ENCODE assay signal across 8 mouse cellular contexts in the genomic region with DNA sequence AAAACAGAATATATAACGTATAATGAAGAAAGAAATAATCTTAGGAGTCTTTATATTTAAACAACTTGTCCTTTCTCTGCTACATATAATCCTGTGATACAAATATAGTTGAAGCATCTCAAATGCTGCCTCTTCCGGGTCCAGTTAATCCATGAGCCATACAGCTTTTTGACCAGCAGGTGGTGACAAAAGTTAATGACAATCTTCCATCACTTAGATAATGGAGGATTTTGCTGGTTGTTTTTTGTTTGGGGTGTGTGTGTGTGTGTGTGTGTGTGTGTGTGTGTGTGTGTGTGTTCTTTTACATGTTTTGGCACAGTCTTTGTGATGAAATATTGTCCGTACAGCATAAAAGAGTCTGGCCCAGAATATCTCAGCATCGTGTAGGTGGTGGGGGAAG. TPM values are rescaled to one million over a fixed set of nuclear protein-coding genes. Genes with fewer than 3 reads are reported as not detected.
DNase-seq lines count a peak whose midpoint lies in the region; ATAC-seq lines count a peak whose summit lies in the region.

No protein-coding gene starts in this region.

- peak overlapping the region; percentile 38 for H3K4me2 ChIP-seq in hindbrain, embryonic 14.5 days (replicated peaks)
- peak overlapping the region; percentile 50 for H3K4me2 ChIP-seq in stomach, embryonic 16.5 days (ENCODE audit: low read depth, low read length)

- 0 out of 2 replicates have a peak, but pooled peaks cover 2% of the 10 kb centered on the region for H3K36me3 ChIP-seq in heart, embryonic 10.5 days
- no peaks in the 10 kb centered on the region for H3K36me3 ChIP-seq in hindbrain, embryonic 14.5 days (replicated peaks; ENCODE audit: control insufficient read depth, insufficient read depth)
- H3K36me3 ChIP-seq in stomach, embryonic 16.5 days (ENCODE audit: control insufficient read depth, insufficient read depth, low read length), result no peaks in the 10 kb centered on the region

- H3K9me3 ChIP-seq in heart, embryonic 10.5 days, result no peaks in the 10 kb centered on the region
- no peaks in the 10 kb centered on the region for H3K9me3 ChIP-seq in hindbrain, embryonic 14.5 days (ENCODE audit: control insufficient read depth, low read length)
- H3K9me3 ChIP-seq in stomach, embryonic 16.5 days (replicated peaks; ENCODE audit: control insufficient read depth, low read length), result no peaks in the 10 kb centered on the region

- peak; percentile 47; the same call in 1 of the 2 replicates for ATAC-seq in erythroblast, adult 5-6 weeks (replicated peaks; ENCODE audit: low FRiP score, poor library complexity, severe bottlenecking)
- ATAC-seq in hindbrain, embryonic 14.5 days (ENCODE audit: low FRiP score), result no peak
- peak; percentile 61 for ATAC-seq in megakaryocyte-erythroid progenitor cell, adult 5-6 weeks (replicated peaks; ENCODE audit: low FRiP score, low TSS enrichment, poor library complexity, severe bottlenecking)
- no peak for ATAC-seq in stomach, embryonic 16.5 days (ENCODE audit: insufficient read depth, low FRiP score)

- peaks cover 39% of the 10 kb centered on the region for H3K4me1 ChIP-seq in heart, embryonic 10.5 days
- H3K4me1 ChIP-seq in hindbrain, embryonic 14.5 days (replicated peaks; ENCODE audit: control insufficient read depth, insufficient read depth, low read length), result peaks cover 16% of the 10 kb centered on the region
- H3K4me1 ChIP-seq in stomach, embryonic 16.5 days (ENCODE audit: control insufficient read depth, insufficient read depth, low read length), result peaks cover 14% of the 10 kb centered on the region

- peak overlapping the region; percentile 42 for H3K4me3 ChIP-seq in heart, embryonic 10.5 days
- no peak overlapping the region for H3K4me3 ChIP-seq in hindbrain, embryonic 14.5 days (replicated peaks; ENCODE audit: low read length)
- H3K4me3 ChIP-seq in stomach, embryonic 16.5 days (replicated peaks; ENCODE audit: low read length), result peak overlapping the region; percentile 19

- peak overlapping the region; percentile 9; the same call in 1 of the 2 replicates for H3K9ac ChIP-seq in hindbrain, embryonic 14.5 days
- H3K9ac ChIP-seq in stomach, embryonic 16.5 days (ENCODE audit: low read length), result peak overlapping the region; percentile 11; the same call in 1 of the 2 replicates

- no peaks in the 10 kb centered on the region for H3K27me3 ChIP-seq in heart, embryonic 10.5 days (ENCODE audit: insufficient read depth, poor library complexity, severe bottlenecking)
- no peaks in the 10 kb centered on the region for H3K27me3 ChIP-seq in hindbrain, embryonic 14.5 days (ENCODE audit: control insufficient read depth, insufficient read depth, low read length)
- no peaks in the 10 kb centered on the region for H3K27me3 ChIP-seq in stomach, embryonic 16.5 days (ENCODE audit: control insufficient read depth, insufficient read depth, low read length)

- H3K27ac ChIP-seq in heart, embryonic 10.5 days, result peak overlapping the region; percentile 76
- H3K27ac ChIP-seq in hindbrain, embryonic 14.5 days, result no peak overlapping the region
- H3K27ac ChIP-seq in stomach, embryonic 16.5 days (ENCODE audit: low read length), result no peak overlapping the region

- DNase-seq in heart, embryonic 10.5 days (ENCODE audit: low spot score), result no peak
- no peak for DNase-seq in heart, adult 11 months
- peak; percentile 86 for DNase-seq in brain, adult 2 months (ENCODE audit: low read depth, low spot score)
- DNase-seq in hindbrain, embryonic 14.5 days (ENCODE audit: low spot score), result peak; percentile 71
- peak; percentile 32 to 78 for DNase-seq in layer of hippocampus, postnatal 14 days (ENCODE audit: low spot score in 2 of 2)

- 15% methylated on average over 4 of the region's 4 CpGs for WGBS in heart, embryonic 10.5 days
- 30% methylated on average over 4 of the region's 4 CpGs for WGBS in hindbrain, embryonic 14.5 days
- 16% methylated on average over 4 of the region's 4 CpGs for WGBS in stomach, embryonic 16.5 days

RNA-seq across cellular contexts. Expression of a gene that starts 2.2 kb away (rescaled TPM):
- polyA plus RNA-seq in heart, embryonic 10.5 days (2016; fragmentation: Nextera tagmentation; extraction: Ambion mirVana), result not detected in 2 replicates
- total RNA-seq in erythroblast, adult 5-6 weeks (2015; ENCODE audit: low replicate concordance), result not detected in 2 replicates
- total RNA-seq in erythroblast, adult 5-6 weeks (2017; ENCODE audit: low replicate concordance), result not detected in 2 replicates
- 0.12 TPM in 1 of 2 replicates, not detected in the other for polyA plus RNA-seq in hindbrain, embryonic 14.5 days (2014; fragmentation: Nextera tagmentation; extraction: Ambion mirVana)
- not detected for total RNA-seq in layer of hippocampus, postnatal 14 days (2021)
- not detected in 2 replicates for total RNA-seq in megakaryocyte-erythroid progenitor cell, adult 5-6 weeks (2014; fragmentation: Nextera tagmentation)
- not detected in 2 replicates for total RNA-seq in megakaryocyte-erythroid progenitor cell, adult 5-6 weeks (2017)
- polyA plus RNA-seq in stomach, embryonic 16.5 days (2015; fragmentation: Nextera tagmentation; extraction: Ambion mirVana), result 0.10 TPM in 1 of 2 replicates, not detected in the other

RNA-seq across cellular contexts. Expression of a gene that starts 2.4 kb away (rescaled TPM):
- 471 and 587 TPM in 2 replicates for polyA plus RNA-seq in heart, embryonic 10.5 days (2016; fragmentation: Nextera tagmentation; extraction: Ambion mirVana)
- total RNA-seq in erythroblast, adult 5-6 weeks (2015; ENCODE audit: low replicate concordance), result 14.0 and 24.2 TPM in 2 replicates
- 44.5 and 82.2 TPM in 2 replicates for total RNA-seq in erythroblast, adult 5-6 weeks (2017; ENCODE audit: low replicate concordance)
- polyA plus RNA-seq in hindbrain, embryonic 14.5 days (2014; fragmentation: Nextera tagmentation; extraction: Ambion mirVana), result 389 and 483 TPM in 2 replicates
- 100 to 1,000 TPM; 278 to 296 TPM for total RNA-seq in layer of hippocampus, postnatal 14 days (2021)
- total RNA-seq in megakaryocyte-erythroid progenitor cell, adult 5-6 weeks (2014; fragmentation: Nextera tagmentation), result 293 and 295 TPM in 2 replicates
- total RNA-seq in megakaryocyte-erythroid progenitor cell, adult 5-6 weeks (2017), result 426 and 630 TPM in 2 replicates
- polyA plus RNA-seq in stomach, embryonic 16.5 days (2015; fragmentation: Nextera tagmentation; extraction: Ambion mirVana), result 320 and 383 TPM in 2 replicates

RNA-seq across cellular contexts. Expression of a gene that starts 15.3 kb away (rescaled TPM):
- 0.30 and 0.38 TPM in 2 replicates for polyA plus RNA-seq in heart, embryonic 10.5 days (2016; fragmentation: Nextera tagmentation; extraction: Ambion mirVana)
- not detected in 2 replicates for total RNA-seq in erythroblast, adult 5-6 weeks (2015; ENCODE audit: low replicate concordance)
- not detected in 2 replicates for total RNA-seq in erythroblast, adult 5-6 weeks (2017; ENCODE audit: low replicate concordance)
- polyA plus RNA-seq in hindbrain, embryonic 14.5 days (2014; fragmentation: Nextera tagmentation; extraction: Ambion mirVana), result 3.3 and 4.4 TPM in 2 replicates
- 1 to 10 TPM in 1 of 2 experiments, under 1 TPM in 1; 0.93 to 1.5 TPM for total RNA-seq in layer of hippocampus, postnatal 14 days (2021)
- not detected in 2 replicates for total RNA-seq in megakaryocyte-erythroid progenitor cell, adult 5-6 weeks (2014; fragmentation: Nextera tagmentation)
- 0.19 TPM in 1 of 2 replicates, not detected in the other for total RNA-seq in megakaryocyte-erythroid progenitor cell, adult 5-6 weeks (2017)
- polyA plus RNA-seq in stomach, embryonic 16.5 days (2015; fragmentation: Nextera tagmentation; extraction: Ambion mirVana), result 0.06 TPM in 1 of 2 replicates, not detected in the other

Comparison
In these comparisons a context has a peak if more than half of its experiments do, and no peak if none do; other contexts are left out.
1. DNase-seq: peak in brain, adult 2 months (single experiment), hindbrain, embryonic 14.5 days (single experiment) and layer of hippocampus, postnatal 14 days (2 of 2); none in heart, embryonic 10.5 days (single experiment) and heart, adult 11 months (single experiment).
2. ATAC-seq: peak in erythroblast, adult 5-6 weeks (single experiment) and megakaryocyte-erythroid progenitor cell, adult 5-6 weeks (single experiment); none in hindbrain, embryonic 14.5 days (single experiment) and stomach, embryonic 16.5 days (single experiment).